Mouse (Mus musculus) stomach, embryonic 16.5 days (tissue): ENCODE data around the gene Cntd1. TPM values are rescaled to one million over a fixed set of nuclear protein-coding genes. Genes with fewer than 3 reads are reported as not detected.
"Not testable (repeated sequence)": the region's sequence is repeated elsewhere in the genome, so short reads cannot be mapped to it uniquely, and the experiment has no call there.

ENCODE experiments used
- ATAC-seq: fragments of 200-750 bp; cut with Nextera tagmentation; 2 replicates; pipeline ENCODE4 v1.8.0; 2017; ENCODE audit warnings: moderate number of reproducible peaks, moderate TSS enrichment; ENCODE audit not compliant: insufficient read depth, low FRiP score
- H3K27ac ChIP-seq: fragments of 300-500 bp; sonication (generic); 2 replicates; pipeline ENCODE4 v1.5.1; 2014; ENCODE audit warnings: low read length
- H3K27me3 ChIP-seq: fragments of 300-500 bp; sonication (generic); 2 replicates; pipeline ENCODE4 v1.6.1; 2014; ENCODE audit warnings: low read length, control low read depth, mixed read lengths; ENCODE audit not compliant: control insufficient read depth, insufficient read depth
- H3K36me3 ChIP-seq: fragments of 300-500 bp; sonication (generic); 2 replicates; pipeline ENCODE4 v1.6.1; 2014; ENCODE audit warnings: low read length; ENCODE audit not compliant: control insufficient read depth, insufficient read depth
- H3K4me1 ChIP-seq: fragments of 300-500 bp; sonication (generic); 2 replicates; pipeline ENCODE4 v1.6.1; 2014; ENCODE audit warnings: low read length, control low read depth, mixed read lengths; ENCODE audit not compliant: control insufficient read depth, insufficient read depth
- H3K4me2 ChIP-seq: fragments of 300-500 bp; sonication (generic); 2 replicates; pipeline ENCODE4 v1.6.1; 2014; ENCODE audit warnings: low read depth, low read length, mixed read lengths
- H3K4me3 ChIP-seq: fragments of 300-500 bp; sonication (generic); replicated peaks from 2 replicates; pipeline ENCODE4 v1.5.1; 2014; ENCODE audit warnings: mild to moderate bottlenecking, low read length
- H3K9ac ChIP-seq: fragments of 300-500 bp; sonication (generic); 2 replicates; pipeline ENCODE4 v1.6.1; 2014; ENCODE audit warnings: low read length
- H3K9me3 ChIP-seq: fragments of 300-500 bp; sonication (generic); replicated peaks from 2 replicates; pipeline ENCODE4 v1.6.1; 2016; ENCODE audit warnings: low read length, control low read depth; ENCODE audit not compliant: control insufficient read depth
- WGBS: fragments of 180-500 bp; shearing (Covaris S2); extraction: QIAGEN DNeasy Blood & Tissue Kit; methylation state at CpG from one replicate; pipeline ENCODE4 v1.1.7; 2014; 5-methylcytosine and 5-hydroxymethylcytosine counted together
- polyA plus RNA-seq: library from polyadenylated mRNA; unstranded; fragments of >200 nt; fragmentation: Nextera tagmentation; extraction: Ambion mirVana; gene quantifications from 2 replicates; pipeline ENCODE4 v1.2.1, GENCODE M21; 2015

Cntd1 gene
- polyA plus RNA-seq, 1 experiment from 2014 or later = 1.2 TPM

DNA sequence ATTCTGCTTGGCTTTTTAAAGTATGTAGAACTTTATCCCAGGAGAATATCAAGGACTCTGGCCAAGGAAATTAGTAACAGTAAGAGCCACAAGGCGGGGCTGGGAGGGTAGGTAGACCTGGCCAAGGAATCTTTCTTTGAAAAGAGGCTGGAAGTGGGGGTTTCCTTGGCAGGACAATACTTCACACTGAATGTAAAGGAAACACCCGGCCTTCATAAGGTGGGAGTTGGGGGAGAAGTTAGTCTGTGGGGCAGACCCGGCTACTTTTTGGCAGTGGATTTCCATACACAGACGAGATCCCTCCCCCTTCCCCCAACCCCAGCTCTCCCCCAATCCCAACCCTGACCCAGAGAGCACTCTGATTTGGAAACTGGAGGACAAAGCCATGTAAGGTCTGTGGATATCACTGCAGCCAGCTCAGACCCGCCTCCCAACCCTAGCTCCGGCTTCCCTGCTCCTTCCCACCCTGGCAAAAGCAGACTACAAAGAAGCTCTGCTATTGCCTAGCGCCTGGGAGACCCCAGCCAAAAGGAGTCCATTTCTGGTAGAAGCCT is 51.6 kb downstream of the Cntd1 start, which contains the start of gene Aoc3:
TSS of gene Aoc3 (plus strand) at position 235 of the 554 bp plus-strand sequence.
- Histone ChIP-seq H3K9ac (peak within 1 kb of the TSS; percentile 41; the same call in 1 of the 2 replicates), H3K36me3 (peaks cover 2% of the 10 kb centered on the region; the same call in 1 of the 2 replicates), H3K4me1 (peaks cover 9% of the 10 kb centered on the region; the same call in 1 of the 2 replicates), H3K4me2 (peak within 1 kb of the TSS; percentile 31; the same call in 1 of the 2 replicates), H3K27me3 (no peaks in the 10 kb centered on the region), H3K9me3 (no peaks in the 10 kb centered on the region), H3K27ac (peak within 1 kb of the TSS; percentile 64), H3K4me3 (peak within 1 kb of the TSS; percentile 18)
- peak; percentile 74 for ATAC-seq
- 56% methylated on average over 7 of the region's 7 CpGs for WGBS

DNA sequence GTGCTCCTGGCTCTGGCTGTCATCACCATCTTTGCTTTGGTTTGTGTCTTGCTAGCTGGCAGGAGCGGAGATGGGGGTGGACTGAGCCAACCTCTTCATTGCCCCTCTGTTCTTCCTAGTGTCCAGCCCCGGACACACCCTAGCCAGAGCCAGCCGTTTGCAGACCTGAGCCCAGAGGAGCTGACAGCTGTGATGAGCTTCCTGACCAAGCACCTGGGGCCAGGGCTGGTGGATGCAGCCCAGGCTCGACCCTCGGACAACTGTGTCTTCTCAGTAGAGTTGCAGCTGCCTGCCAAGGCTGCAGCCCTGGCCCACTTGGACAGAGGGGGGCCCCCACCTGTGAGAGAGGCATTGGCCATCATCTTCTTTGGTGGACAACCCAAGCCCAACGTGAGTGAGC is 52.1 kb downstream of the Cntd1 start:
- not testable (repeated sequence) for H3K36me3 ChIP-seq, H3K9me3 ChIP-seq, H3K4me1 ChIP-seq, H3K27me3 ChIP-seq, ATAC-seq
- peak overlapping the region; percentile 64; the same call in 1 of the 2 replicates for H3K27ac ChIP-seq
- 68% methylated on average over 6 of the region's 6 CpGs for WGBS
- 0 out of 2 replicates have a peak overlapping the region, but pooled peaks have one; percentile 41 for H3K9ac ChIP-seq
- peak overlapping the region; percentile 18 for H3K4me3 ChIP-seq
- peak overlapping the region; percentile 31; the same call in 1 of the 2 replicates for H3K4me2 ChIP-seq

GRCm38 (mm10) chr11:101332537-101332936 is 53.7 kb downstream of the Cntd1 start:
- peak overlapping the region; percentile 31 for H3K4me2 ChIP-seq
- peak overlapping the region; percentile 24 for H3K4me3 ChIP-seq
- no peaks in the 10 kb centered on the region for H3K27me3 ChIP-seq
- no peaks in the 10 kb centered on the region for H3K9me3 ChIP-seq
- 70% methylated on average over 3 of the region's 3 CpGs for WGBS
- H3K4me1 ChIP-seq = peaks cover 14% of the 10 kb centered on the region
- ATAC-seq = no peak
- peak overlapping the region; percentile 27 for H3K9ac ChIP-seq
- H3K36me3 ChIP-seq = no peaks in the 10 kb centered on the region
- H3K27ac ChIP-seq = 0 out of 2 replicates have a peak overlapping the region, but pooled peaks have one; percentile 13

DNA sequence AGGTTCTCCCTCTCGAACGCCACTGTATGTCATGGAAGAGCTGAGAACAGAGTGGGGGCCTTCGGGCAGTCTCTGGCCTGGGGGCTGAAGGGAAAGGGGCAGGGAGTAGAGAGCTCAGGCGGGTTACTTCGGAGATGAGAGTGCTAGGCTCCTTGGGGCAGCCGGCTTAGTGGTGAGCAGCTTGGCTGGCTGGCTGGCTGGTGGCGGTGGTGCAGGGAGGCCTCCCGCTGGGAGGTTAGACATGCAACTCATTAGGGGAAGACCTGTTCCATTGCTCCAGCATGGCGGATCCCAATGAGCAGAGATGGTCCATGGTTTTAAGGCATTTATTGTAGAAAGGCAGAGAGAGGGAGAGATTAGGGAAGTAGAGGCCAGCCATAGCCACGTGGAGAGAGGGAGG is 55.2 kb downstream of the Cntd1 start:
- H3K36me3 ChIP-seq = no peaks in the 10 kb centered on the region
- peaks cover 20% of the 10 kb centered on the region for H3K4me1 ChIP-seq
- 47% methylated on average over 10 of the region's 10 CpGs for WGBS
- H3K9me3 ChIP-seq = no peaks in the 10 kb centered on the region
- H3K4me2 ChIP-seq = peak overlapping the region; percentile 31; the same call in 1 of the 2 replicates
- H3K4me3 ChIP-seq = peak overlapping the region; percentile 24
- H3K27me3 ChIP-seq = no peaks in the 10 kb centered on the region
- H3K9ac ChIP-seq = no peak overlapping the region
- ATAC-seq = no peak
- no peak overlapping the region for H3K27ac ChIP-seq

GRCm38 (mm10) chr11:101334516-101334915 is 55.7 kb downstream of the Cntd1 start:
- Histone ChIP-seq H3K27ac (no peak overlapping the region), H3K27me3 (no peaks in the 10 kb centered on the region), H3K36me3 (no peaks in the 10 kb centered on the region), H3K4me3 (peak overlapping the region; percentile 9; the same call in 1 of the 2 replicates), H3K9ac (no peak overlapping the region), H3K9me3 (no peaks in the 10 kb centered on the region), H3K4me1 (peaks cover 17% of the 10 kb centered on the region), H3K4me2 (peak overlapping the region; percentile 31; the same call in 1 of the 2 replicates)
- WGBS = 23% methylated on average over 6 of the region's 6 CpGs
- ATAC-seq = no peak

DNA sequence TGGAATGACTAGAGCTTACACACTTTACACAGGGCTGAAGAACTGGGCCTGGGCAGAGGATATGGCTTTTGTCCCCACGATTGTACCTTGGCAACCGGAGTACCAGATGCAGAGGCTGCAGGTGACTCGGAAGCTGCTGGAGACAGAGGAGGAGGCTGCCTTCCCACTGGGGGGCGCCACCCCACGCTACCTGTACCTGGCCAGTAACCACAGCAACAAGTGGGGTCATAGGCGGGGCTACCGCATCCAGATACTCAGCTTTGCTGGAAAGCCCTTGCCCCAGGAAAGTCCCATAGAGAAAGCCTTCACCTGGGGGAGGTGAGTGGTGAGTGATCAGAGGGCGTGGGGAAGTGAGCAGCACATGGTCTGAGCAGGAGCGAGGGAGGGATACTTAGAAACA is 56.9 kb downstream of the Cntd1 start:
- H3K4me3 ChIP-seq = no peak overlapping the region
- H3K27me3 ChIP-seq = no peaks in the 10 kb centered on the region
- peaks cover 17% of the 10 kb centered on the region for H3K4me1 ChIP-seq
- no peak for ATAC-seq
- WGBS = 74% methylated on average over 9 of the region's 9 CpGs
- H3K9ac ChIP-seq = no peak overlapping the region
- no peaks in the 10 kb centered on the region for H3K36me3 ChIP-seq
- H3K4me2 ChIP-seq = no peak overlapping the region
- no peak overlapping the region for H3K27ac ChIP-seq
- H3K9me3 ChIP-seq = no peaks in the 10 kb centered on the region

DNA sequence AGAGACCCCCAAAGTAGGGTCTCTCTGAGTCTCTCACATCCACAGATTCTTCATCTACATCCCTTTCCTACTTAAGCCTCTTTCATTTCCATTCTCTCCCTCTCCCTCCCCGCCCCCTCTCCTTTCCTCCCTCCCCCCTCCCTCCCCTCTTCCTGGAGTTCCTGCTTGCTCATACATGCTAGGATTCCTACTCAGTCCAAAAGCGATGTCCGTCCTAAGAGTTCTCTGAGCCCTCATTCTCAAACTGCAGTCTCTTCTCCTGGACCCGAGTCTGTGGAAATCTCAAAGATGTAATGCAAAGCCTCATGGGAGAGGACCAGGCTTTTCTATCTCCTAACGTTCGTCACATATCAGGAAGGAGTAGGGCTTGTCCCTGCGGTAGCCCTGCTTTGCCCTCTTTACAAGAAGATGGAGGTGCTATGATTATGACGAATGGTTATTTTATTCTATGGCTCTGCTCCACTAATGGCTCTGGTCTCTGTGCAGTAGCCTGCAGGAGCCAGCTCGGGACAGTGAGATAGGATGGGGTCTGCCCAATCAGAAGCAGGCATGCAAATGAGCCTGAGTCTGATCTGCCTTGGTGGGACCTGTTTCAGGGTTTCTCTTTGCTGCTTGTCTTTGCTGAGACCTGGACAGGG is 59.4 kb downstream of the Cntd1 start:
- ATAC-seq = peak; percentile 69
- H3K4me3 ChIP-seq = peak overlapping the region; percentile 25
- no peaks in the 10 kb centered on the region for H3K27me3 ChIP-seq
- H3K27ac ChIP-seq = 0 out of 2 replicates have a peak overlapping the region, but pooled peaks have one; percentile 12
- H3K4me1 ChIP-seq = peaks cover 17% of the 10 kb centered on the region
- no peaks in the 10 kb centered on the region for H3K9me3 ChIP-seq
- under 1% methylated on average over 8 of the region's 9 CpGs for WGBS
- peak overlapping the region; percentile 51 for H3K4me2 ChIP-seq
- peak overlapping the region; percentile 19 for H3K9ac ChIP-seq
- no peaks in the 10 kb centered on the region for H3K36me3 ChIP-seq

Other genes with a start within 250 kb of the Cntd1 start
- 17.0 and 17.2 TPM in 2 replicates for gene Naglu, start 209.0 kb upstream of the Cntd1 start, polyA plus RNA-seq
- 0.30 TPM in 1 of 2 replicates, not detected in the other for gene Hsd17b1, start 200.6 kb upstream of the Cntd1 start, polyA plus RNA-seq
- gene Coasy, start 196.4 kb upstream of the Cntd1 start, polyA plus RNA-seq = 38.9 and 41.8 TPM in 2 replicates
- gene Mlx, start 191.7 kb upstream of the Cntd1 start, polyA plus RNA-seq = 57.4 and 60.5 TPM in 2 replicates
- gene Psmc3ip, start 183.6 kb upstream of the Cntd1 start, polyA plus RNA-seq = 21.4 and 23.4 TPM in 2 replicates
- 18.7 and 20.1 TPM in 2 replicates for gene Retreg3, start 159.1 kb upstream of the Cntd1 start, polyA plus RNA-seq
- gene Tubg1, start 159.1 kb upstream of the Cntd1 start, polyA plus RNA-seq = 63.0 and 63.5 TPM in 2 replicates
- gene Tubg2, start 123.1 kb upstream of the Cntd1 start, polyA plus RNA-seq = 3.9 and 4.6 TPM in 2 replicates
- 2.3 and 2.6 TPM in 2 replicates for gene Cntnap1, start 108.5 kb upstream of the Cntd1 start, polyA plus RNA-seq
- 17.6 and 18.7 TPM in 2 replicates for gene Plekhh3, start 107.7 kb upstream of the Cntd1 start, polyA plus RNA-seq
- gene Ccr10, start 103.6 kb upstream of the Cntd1 start, polyA plus RNA-seq = 0.26 and 0.43 TPM in 2 replicates
- gene Ezh1, start 52.5 kb upstream of the Cntd1 start, polyA plus RNA-seq = 18.5 and 21.8 TPM in 2 replicates
- gene Ramp2, start 33.0 kb upstream of the Cntd1 start, polyA plus RNA-seq = 95.8 and 106 TPM in 2 replicates
- 133 and 141 TPM in 2 replicates for gene Vps25, start 25.3 kb upstream of the Cntd1 start, polyA plus RNA-seq
- 23.5 and 28.0 TPM in 2 replicates for gene Wnk4, start 18.4 kb upstream of the Cntd1 start, polyA plus RNA-seq
- 194 and 197 TPM in 2 replicates for gene Coa3, start 102 bp downstream of the Cntd1 start, polyA plus RNA-seq
- 143 and 147 TPM in 2 replicates for gene Becn1, start 23.3 kb downstream of the Cntd1 start, polyA plus RNA-seq
- gene Psme3, start 37.2 kb downstream of the Cntd1 start, polyA plus RNA-seq = 98.2 and 107 TPM in 2 replicates
- gene Aoc2, start 46.1 kb downstream of the Cntd1 start, polyA plus RNA-seq = 0.97 and 1.4 TPM in 2 replicates
- gene Aoc3, start 51.6 kb downstream of the Cntd1 start, polyA plus RNA-seq = 3.5 TPM in 2 replicates
- 0.09 and 0.15 TPM in 2 replicates for gene G6pc, start 88.5 kb downstream of the Cntd1 start, polyA plus RNA-seq
- 57.6 and 58.0 TPM in 2 replicates for gene Aarsd1, start 138.6 kb downstream of the Cntd1 start, polyA plus RNA-seq
- 7.5 and 10.8 TPM in 2 replicates for gene Gm27029, start 145.8 kb downstream of the Cntd1 start, polyA plus RNA-seq
- gene Rundc1, start 146.1 kb downstream of the Cntd1 start, polyA plus RNA-seq = 17.6 and 19.0 TPM in 2 replicates
- gene Ptges3l, start 146.3 kb downstream of the Cntd1 start, polyA plus RNA-seq = 16.3 and 26.9 TPM in 2 replicates
- 241 and 276 TPM in 2 replicates for gene Rpl27, start 163.3 kb downstream of the Cntd1 start, polyA plus RNA-seq
- 26.3 and 26.8 TPM in 2 replicates for gene Ifi35, start 169.4 kb downstream of the Cntd1 start, polyA plus RNA-seq
- 10.7 and 11.9 TPM in 2 replicates for gene Rnd2, start 186.0 kb downstream of the Cntd1 start, polyA plus RNA-seq
- 67.1 and 73.8 TPM in 2 replicates for gene Vat1, start 187.2 kb downstream of the Cntd1 start, polyA plus RNA-seq